Mouse (Mus musculus) cerebellum, postnatal 25 days (tissue): ENCODE data around the gene Cox6b2.
"Not testable (repeated sequence)": the region's sequence is repeated elsewhere in the genome, so short reads cannot be mapped to it uniquely, and the experiment has no call there.

Experiments used
- DNase-seq, 2 experiments: peaks; one replicate each; pipeline ENCODE4 v3.0.0; 2021; ENCODE audit warnings: mixed read lengths in 2 of 2

Cox6b2 gene

GRCm38 (mm10) chr7:4752821-4753570 lies at the start of gene Cox6b2:
Gene Cox6b2, minus strand, starts transcription at chr7:4753094.
- peak; percentile 25 to 60 for DNase-seq

GRCm38 (mm10) chr7:4802247-4802646 lies 49.4 kb upstream of the Cox6b2 start:
- DNase-seq, result no peak

- DNase-seq, result peak; percentile 40 to 47
Observed at GRCm38 (mm10) chr7:4795767-4796433, 43.0 kb upstream of the Cox6b2 start.

GRCm38 (mm10) chr7:4794631-4795168 lies 41.8 kb upstream of the Cox6b2 start:
- DNase-seq, result no peak

- no peak for DNase-seq
Observed at GRCm38 (mm10) chr7:4793674-4794073, 40.8 kb upstream of the Cox6b2 start.

GRCm38 (mm10) chr7:4793248-4793647 lies 40.4 kb upstream of the Cox6b2 start:
- not testable (repeated sequence) for DNase-seq

- peak; percentile 93 to 96 for DNase-seq
Observed at GRCm38 (mm10) chr7:4792278-4793212, 39.7 kb upstream of the Cox6b2 start, which contains the start of gene Rpl28. Gene Rpl28, plus strand, starts transcription at chr7:4792874.

- DNase-seq, result peak in 1 of 2 experiments; percentile 87
Observed at GRCm38 (mm10) chr7:4789436-4789935, 36.6 kb upstream of the Cox6b2 start, which contains the start of gene Tmem238. Gene Tmem238, minus strand, starts transcription at chr7:4789656.

GRCm38 (mm10) chr7:4788499-4789435 lies 35.9 kb upstream of the Cox6b2 start:
- peak; percentile 82 to 83 for DNase-seq

GRCm38 (mm10) chr7:4783667-4784268 lies 30.9 kb upstream of the Cox6b2 start:
- peak; percentile 80 to 87 for DNase-seq

- DNase-seq, result no peak
Observed at GRCm38 (mm10) chr7:4782759-4783158, 29.9 kb upstream of the Cox6b2 start, which contains the start of the genes Il11 and Tmem190. Gene Il11, minus strand, starts transcription at chr7:4782859. Gene Tmem190, plus strand, starts transcription at chr7:4782937.

- DNase-seq, result no peak
Observed at GRCm38 (mm10) chr7:4782130-4782529, 29.2 kb upstream of the Cox6b2 start.

- DNase-seq, result no peak
Observed at GRCm38 (mm10) chr7:4779921-4780320, 27.0 kb upstream of the Cox6b2 start.

- no peak for DNase-seq
Observed at GRCm38 (mm10) chr7:4777851-4778637, 25.1 kb upstream of the Cox6b2 start.

GRCm38 (mm10) chr7:4776861-4777830 lies 24.3 kb upstream of the Cox6b2 start:
- peak in 1 of 2 experiments; percentile 46 for DNase-seq

- no peak for DNase-seq
Observed at GRCm38 (mm10) chr7:4776131-4776530, 23.2 kb upstream of the Cox6b2 start.

GRCm38 (mm10) chr7:4771202-4771601 lies 18.3 kb upstream of the Cox6b2 start, which contains the start of gene Fam71e2:
Gene Fam71e2, minus strand, starts transcription at chr7:4771302.
- DNase-seq, result no peak

- DNase-seq, result no peak
Observed at GRCm38 (mm10) chr7:4764946-4765710, 12.2 kb upstream of the Cox6b2 start.
